Mouse (Mus musculus) hindbrain, embryonic 13.5 days (tissue): ENCODE results near the gene Cmtm8. TPM values are rescaled to one million over a fixed set of nuclear protein-coding genes. Genes with fewer than 3 reads are reported as not detected.

Source experiments
- ATAC-seq: fragments of 200-750 bp; cut with Nextera tagmentation; 2 replicates; pipeline ENCODE4 v1.8.0; 2017; ENCODE audit warnings: moderate TSS enrichment; ENCODE audit not compliant: low FRiP score
- H3K27ac ChIP-seq: fragments of 300-500 bp; sonication (generic); 2 replicates; pipeline ENCODE4 v1.5.1; 2015; ENCODE audit warnings: inconsistent platforms, mild to moderate bottlenecking, moderate library complexity
- H3K27me3 ChIP-seq: fragments of 300-500 bp; sonication (generic); 2 replicates; pipeline ENCODE4 v1.6.1; 2015; ENCODE audit warnings: mild to moderate bottlenecking, inconsistent platforms
- H3K36me3 ChIP-seq: fragments of 300-500 bp; sonication (generic); 2 replicates; pipeline ENCODE4 v1.6.1; 2015; ENCODE audit warnings: mild to moderate bottlenecking, inconsistent platforms
- H3K4me1 ChIP-seq: fragments of 300-500 bp; sonication (generic); replicated peaks from 2 replicates; pipeline ENCODE4 v1.6.1; 2015; ENCODE audit warnings: inconsistent platforms
- H3K4me2 ChIP-seq: fragments of 300-500 bp; sonication (generic); 2 replicates; pipeline ENCODE4 v1.6.1; 2015; ENCODE audit warnings: inconsistent platforms, mild to moderate bottlenecking, moderate library complexity
- H3K4me3 ChIP-seq: fragments of 300-500 bp; sonication (generic); 2 replicates; pipeline ENCODE4 v1.5.1; 2015; ENCODE audit warnings: mild to moderate bottlenecking, inconsistent platforms
- H3K9ac ChIP-seq: fragments of 300-500 bp; sonication (generic); 2 replicates; pipeline ENCODE4 v1.6.1; 2015; ENCODE audit warnings: mild to moderate bottlenecking, inconsistent platforms
- H3K9me3 ChIP-seq: fragments of 300-500 bp; sonication (generic); 2 replicates; pipeline ENCODE4 v1.6.1; 2016; ENCODE audit warnings: inconsistent platforms
- WGBS: fragments of 180-500 bp; shearing (Covaris S2); methylation state at CpG from one replicate; pipeline ENCODE4 v1.1.7; 2015; 5-methylcytosine and 5-hydroxymethylcytosine counted together
- polyA plus RNA-seq: library from polyadenylated mRNA; unstranded; fragments of >200 nt; fragmentation: Nextera tagmentation; extraction: Ambion mirVana; gene quantifications from 2 replicates; pipeline ENCODE4 v1.2.1, GENCODE M21; 2015

The Cmtm8 gene
- polyA plus RNA-seq, 1 experiment from 2014 or later = 15.8 TPM

DNA sequence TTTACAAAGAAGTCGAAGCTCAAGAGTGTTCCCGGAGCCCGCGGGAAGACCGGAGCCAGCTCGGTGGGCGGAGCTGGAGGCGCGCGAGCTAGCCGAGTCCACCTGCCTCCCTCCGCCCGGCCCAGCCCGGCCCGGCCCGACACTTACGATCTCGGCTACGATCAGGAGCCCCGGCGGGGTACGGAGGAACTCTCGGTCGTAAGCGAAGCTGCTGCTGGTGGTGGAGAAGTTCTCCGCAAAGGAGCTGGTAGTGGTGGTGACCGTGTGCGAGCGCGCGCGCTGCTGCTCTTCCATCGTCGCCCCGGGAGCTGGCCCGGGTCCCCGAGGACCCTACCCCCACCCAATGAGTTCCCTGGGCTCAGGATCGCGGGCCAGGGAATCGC, 331 bp downstream of the Cmtm8 start:
- Histone ChIP-seq H3K4me1 (peaks cover 14% of the 10 kb centered on the region), H3K4me2 (peak overlapping the region; percentile 98), H3K4me3 (peak overlapping the region; percentile 61), H3K27ac (no peak overlapping the region), H3K27me3 (peaks cover 42% of the 10 kb centered on the region), H3K9me3 (no peaks in the 10 kb centered on the region), H3K36me3 (no peaks in the 10 kb centered on the region), H3K9ac (peak overlapping the region; percentile 72)
- WGBS = under 1% methylated on average over 40 of the region's 40 CpGs
- peak; percentile 65 for ATAC-seq

DNA sequence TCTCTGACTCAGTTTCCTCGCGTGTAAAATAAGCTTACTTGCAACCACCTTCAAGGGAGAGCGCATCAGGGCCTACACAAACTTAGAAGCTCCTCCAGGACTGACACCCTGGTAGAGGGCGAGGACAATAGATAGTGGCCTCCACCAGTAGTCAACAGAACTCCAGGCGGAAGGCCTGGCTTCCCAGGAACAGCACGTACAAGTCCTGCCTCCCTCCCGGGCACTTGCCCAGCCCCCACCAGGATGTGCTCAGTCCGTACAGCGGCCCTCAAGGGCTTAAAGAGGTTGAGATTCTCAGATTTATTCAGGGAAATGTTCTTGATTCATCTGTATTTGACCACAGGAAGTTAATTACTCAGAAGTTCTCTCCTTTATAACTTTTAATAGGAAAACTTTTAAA, 1.1 kb downstream of the Cmtm8 start:
- no peaks in the 10 kb centered on the region for H3K36me3 ChIP-seq
- WGBS = 24% methylated on average over 9 of the region's 9 CpGs
- no peak overlapping the region for H3K27ac ChIP-seq
- H3K4me1 ChIP-seq = peaks cover 14% of the 10 kb centered on the region
- peak overlapping the region; percentile 98 for H3K4me2 ChIP-seq
- ATAC-seq = no peak
- H3K27me3 ChIP-seq = peaks cover 42% of the 10 kb centered on the region
- peak overlapping the region; percentile 61 for H3K4me3 ChIP-seq
- H3K9ac ChIP-seq = no peak overlapping the region
- H3K9me3 ChIP-seq = no peaks in the 10 kb centered on the region

DNA sequence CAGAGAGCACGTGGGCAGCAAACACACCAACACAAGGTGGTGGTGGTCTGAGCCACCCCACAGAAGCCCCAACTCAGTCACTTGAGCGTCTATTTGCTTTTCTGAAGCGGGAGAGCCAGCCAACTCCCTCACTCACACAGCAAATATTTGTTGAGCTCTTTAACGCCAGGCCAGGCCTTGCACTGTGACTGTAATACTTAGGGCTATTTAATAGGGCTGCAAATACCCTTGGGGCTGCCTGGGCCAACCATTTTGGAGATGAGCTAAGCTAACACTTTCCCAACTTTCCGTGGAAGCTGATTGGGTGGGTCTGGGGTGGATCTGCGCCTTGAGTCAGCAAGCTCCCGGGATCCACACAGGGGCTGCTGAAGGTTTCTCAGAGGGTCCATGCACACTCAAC, 1.7 kb downstream of the Cmtm8 start:
- H3K4me3 ChIP-seq = no peak overlapping the region
- WGBS = 79% methylated on average over 7 of the region's 7 CpGs
- no peaks in the 10 kb centered on the region for H3K9me3 ChIP-seq
- no peak overlapping the region for H3K9ac ChIP-seq
- no peak overlapping the region for H3K4me2 ChIP-seq
- no peaks in the 10 kb centered on the region for H3K36me3 ChIP-seq
- no peak for ATAC-seq
- H3K27me3 ChIP-seq = peaks cover 42% of the 10 kb centered on the region
- H3K27ac ChIP-seq = no peak overlapping the region
- peaks cover 14% of the 10 kb centered on the region for H3K4me1 ChIP-seq

DNA sequence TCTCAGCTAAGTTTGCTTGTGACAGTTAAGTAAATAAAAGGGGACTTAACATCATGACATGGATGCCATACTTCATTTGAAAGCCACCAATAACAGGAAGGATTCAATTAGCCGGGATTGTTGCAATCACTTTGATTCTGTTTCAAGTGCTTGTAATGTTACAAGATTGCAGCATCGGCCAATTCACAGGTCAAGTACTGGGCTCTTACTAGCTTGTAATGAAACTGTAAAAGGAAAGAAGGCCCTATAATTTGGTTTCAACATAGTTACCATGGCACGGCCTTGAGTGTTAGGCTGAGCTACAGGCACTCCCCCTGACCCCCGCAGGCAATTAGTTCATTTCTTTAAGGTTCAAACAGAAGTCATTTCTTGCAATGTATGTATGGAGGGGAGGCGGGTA, 5.1 kb downstream of the Cmtm8 start:
- no peaks in the 10 kb centered on the region for H3K36me3 ChIP-seq
- no peak overlapping the region for H3K27ac ChIP-seq
- no peak overlapping the region for H3K4me2 ChIP-seq
- H3K9ac ChIP-seq = no peak overlapping the region
- H3K4me3 ChIP-seq = no peak overlapping the region
- no peaks in the 10 kb centered on the region for H3K9me3 ChIP-seq
- peaks cover 5% of the 10 kb centered on the region for H3K4me1 ChIP-seq
- H3K27me3 ChIP-seq = peaks cover 23% of the 10 kb centered on the region
- ATAC-seq = no peak
- 88% methylated on average over 5 of the region's 5 CpGs for WGBS

DNA sequence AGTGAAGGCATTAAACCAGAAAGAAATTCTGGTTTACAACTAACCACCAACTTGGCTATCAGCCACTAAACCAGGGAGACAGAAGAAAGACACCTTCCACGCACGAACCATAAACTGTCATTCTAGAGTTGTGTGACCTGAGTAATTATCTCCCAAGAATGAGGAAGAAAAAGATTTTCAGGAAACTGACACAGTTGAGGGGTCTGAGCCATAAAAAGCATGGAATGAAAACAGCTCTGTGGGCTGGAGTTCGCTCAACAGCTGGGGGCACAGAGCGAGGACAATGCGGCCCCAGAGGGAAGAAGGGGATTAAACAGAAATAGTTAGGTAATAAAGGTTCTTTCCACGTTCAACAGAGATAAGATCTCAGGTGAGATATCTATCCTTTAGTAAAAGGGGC, 12.4 kb downstream of the Cmtm8 start:
- H3K4me1 ChIP-seq = no peaks in the 10 kb centered on the region; the same call in 1 of the 2 replicates
- WGBS = 71% methylated on average over 6 of the region's 6 CpGs
- H3K9ac ChIP-seq = no peak overlapping the region
- H3K4me3 ChIP-seq = no peak overlapping the region
- H3K27ac ChIP-seq = no peak overlapping the region
- no peaks in the 10 kb centered on the region for H3K27me3 ChIP-seq
- H3K36me3 ChIP-seq = no peaks in the 10 kb centered on the region
- no peaks in the 10 kb centered on the region for H3K9me3 ChIP-seq
- H3K4me2 ChIP-seq = no peak overlapping the region
- no peak for ATAC-seq

DNA sequence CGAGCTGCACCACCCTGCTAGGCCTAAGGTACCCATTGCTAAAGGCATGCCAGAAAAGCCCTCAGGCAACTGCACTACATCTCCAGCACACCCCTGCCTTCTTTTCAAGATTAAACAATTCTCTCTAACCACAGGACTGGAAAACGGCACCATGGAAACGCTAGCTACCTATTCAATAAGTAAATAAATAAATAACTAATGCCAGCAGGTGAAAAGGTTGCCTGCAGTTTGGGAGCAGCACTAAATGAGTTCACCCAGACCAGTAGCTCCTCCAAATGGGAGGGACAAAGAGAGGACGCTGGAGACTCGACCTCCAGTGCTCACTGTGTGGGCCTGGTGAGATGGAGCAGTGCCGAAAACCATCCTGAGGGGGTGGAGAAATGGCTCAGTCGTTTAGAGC, 13.6 kb downstream of the Cmtm8 start:
- Histone ChIP-seq H3K36me3 (no peaks in the 10 kb centered on the region), H3K27ac (no peak overlapping the region), H3K9me3 (no peaks in the 10 kb centered on the region), H3K4me3 (no peak overlapping the region), H3K4me2 (no peak overlapping the region), H3K27me3 (no peaks in the 10 kb centered on the region), H3K4me1 (no peaks in the 10 kb centered on the region; the same call in 1 of the 2 replicates), H3K9ac (no peak overlapping the region)
- no peak for ATAC-seq
- WGBS = 42% methylated on average over 7 of the region's 7 CpGs

DNA sequence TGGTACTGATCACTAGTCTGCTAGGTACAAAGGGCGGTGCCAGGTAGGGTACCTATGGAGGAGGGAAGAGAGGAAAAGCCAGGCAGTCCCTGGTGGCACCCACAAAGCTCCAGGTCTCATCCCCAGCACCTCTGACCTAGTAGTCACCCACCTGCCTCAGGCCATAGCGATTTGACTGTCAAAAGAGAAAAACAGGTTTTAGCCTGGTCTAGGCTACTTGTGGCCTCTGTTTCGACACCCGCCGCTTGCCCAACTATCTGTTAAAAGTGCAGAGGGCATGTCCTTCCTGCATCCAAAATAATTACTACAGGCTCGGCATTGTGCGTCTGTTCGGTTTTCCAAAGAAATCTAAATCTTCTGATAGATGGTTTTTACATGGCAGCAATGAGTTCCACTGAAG, 14.3 kb downstream of the Cmtm8 start:
- Histone ChIP-seq H3K27ac (no peak overlapping the region), H3K9me3 (no peaks in the 10 kb centered on the region), H3K9ac (no peak overlapping the region), H3K4me1 (no peaks in the 10 kb centered on the region; the same call in 1 of the 2 replicates), H3K4me2 (no peak overlapping the region), H3K27me3 (no peaks in the 10 kb centered on the region), H3K36me3 (no peaks in the 10 kb centered on the region), H3K4me3 (no peak overlapping the region)
- WGBS = 90% methylated on average over 8 of the region's 8 CpGs
- ATAC-seq = no peak

DNA sequence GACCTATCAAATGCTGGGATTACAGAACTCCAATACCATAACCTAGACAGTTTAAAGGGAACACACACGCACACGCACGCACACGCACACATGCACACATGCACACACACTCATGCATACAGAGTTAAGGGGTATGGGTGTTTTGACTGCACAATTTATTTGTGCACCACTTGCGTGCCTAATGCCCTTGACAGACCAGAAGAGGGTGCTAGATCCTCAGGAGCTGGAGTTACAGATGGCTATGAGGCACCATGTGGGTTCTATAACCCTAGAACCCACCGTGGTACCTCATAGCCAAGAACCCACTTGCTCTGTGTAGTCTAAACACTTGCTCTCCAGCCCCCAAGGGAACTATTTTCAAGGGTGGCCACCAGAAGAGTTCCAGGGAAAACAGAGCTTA, 15.6 kb downstream of the Cmtm8 start:
- no peaks in the 10 kb centered on the region for H3K36me3 ChIP-seq
- H3K9me3 ChIP-seq = no peaks in the 10 kb centered on the region
- H3K9ac ChIP-seq = no peak overlapping the region
- H3K4me2 ChIP-seq = no peak overlapping the region
- no peak overlapping the region for H3K27ac ChIP-seq
- H3K4me3 ChIP-seq = no peak overlapping the region
- H3K27me3 ChIP-seq = no peaks in the 10 kb centered on the region
- no peaks in the 10 kb centered on the region; the same call in 1 of the 2 replicates for H3K4me1 ChIP-seq
- no peak for ATAC-seq
- WGBS = 96% methylated on average over 6 of the region's 6 CpGs

DNA sequence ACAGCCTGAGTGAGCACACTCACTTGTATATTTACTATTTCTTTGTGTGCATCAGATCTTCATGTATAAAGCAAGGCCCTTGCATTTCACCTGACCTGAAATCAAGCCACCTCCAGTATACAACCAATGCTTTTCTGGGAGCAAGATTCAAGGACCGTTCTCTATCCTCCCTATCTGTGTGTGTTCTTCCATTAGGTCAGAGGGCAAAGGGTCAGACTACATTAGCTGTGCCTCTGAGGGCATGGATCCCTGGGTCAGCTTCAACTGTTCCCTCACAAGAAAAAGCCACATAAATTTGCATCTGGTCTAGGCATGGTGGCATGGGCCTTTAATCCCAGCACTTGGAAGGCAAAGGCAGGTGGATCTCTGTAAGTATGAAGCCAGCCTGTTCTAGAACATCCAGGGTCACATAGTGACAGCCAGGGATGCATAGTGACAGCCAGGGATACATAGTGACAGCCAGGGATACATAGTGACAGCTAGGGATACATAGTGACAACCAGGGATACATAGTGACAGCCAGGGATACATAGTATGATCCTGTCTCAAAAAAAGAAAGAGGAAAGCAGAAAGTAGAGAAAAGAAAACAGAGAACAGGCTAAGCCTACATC, 16.6 kb downstream of the Cmtm8 start:
- no peaks in the 10 kb centered on the region; the same call in 1 of the 2 replicates for H3K4me1 ChIP-seq
- H3K4me2 ChIP-seq = no peak overlapping the region
- no peaks in the 10 kb centered on the region for H3K9me3 ChIP-seq
- no peak overlapping the region for H3K9ac ChIP-seq
- ATAC-seq = no peak
- no peak overlapping the region for H3K27ac ChIP-seq
- H3K4me3 ChIP-seq = no peak overlapping the region
- no peaks in the 10 kb centered on the region for H3K36me3 ChIP-seq
- H3K27me3 ChIP-seq = no peaks in the 10 kb centered on the region
- 47% methylated on average over 1 of the region's 1 CpGs for WGBS

DNA sequence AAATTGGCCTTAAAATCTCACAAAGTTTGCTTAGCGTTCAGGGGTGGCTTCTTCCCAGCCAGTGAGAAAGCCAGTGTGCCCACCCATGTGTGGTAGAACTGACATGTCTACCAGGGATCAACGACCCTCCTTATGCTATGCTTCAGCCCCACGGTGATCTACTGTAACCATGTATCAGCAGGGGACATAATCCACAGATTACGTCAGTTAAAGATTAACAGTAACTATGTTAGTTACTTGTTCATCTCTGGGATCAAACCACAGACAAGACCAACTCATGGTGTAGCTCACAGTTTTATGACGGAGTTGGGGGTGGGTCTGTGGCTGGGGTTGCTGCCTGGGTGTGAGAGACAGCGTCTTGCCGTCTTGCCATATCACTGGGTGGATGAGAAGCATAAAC, 19.8 kb downstream of the Cmtm8 start:
- Histone ChIP-seq H3K27ac (no peak overlapping the region), H3K9ac (no peak overlapping the region), H3K4me1 (no peaks in the 10 kb centered on the region), H3K27me3 (no peaks in the 10 kb centered on the region), H3K36me3 (no peaks in the 10 kb centered on the region), H3K4me2 (no peak overlapping the region), H3K4me3 (no peak overlapping the region), H3K9me3 (no peaks in the 10 kb centered on the region)
- ATAC-seq = no peak
- WGBS = 96% methylated on average over 7 of the region's 7 CpGs

DNA sequence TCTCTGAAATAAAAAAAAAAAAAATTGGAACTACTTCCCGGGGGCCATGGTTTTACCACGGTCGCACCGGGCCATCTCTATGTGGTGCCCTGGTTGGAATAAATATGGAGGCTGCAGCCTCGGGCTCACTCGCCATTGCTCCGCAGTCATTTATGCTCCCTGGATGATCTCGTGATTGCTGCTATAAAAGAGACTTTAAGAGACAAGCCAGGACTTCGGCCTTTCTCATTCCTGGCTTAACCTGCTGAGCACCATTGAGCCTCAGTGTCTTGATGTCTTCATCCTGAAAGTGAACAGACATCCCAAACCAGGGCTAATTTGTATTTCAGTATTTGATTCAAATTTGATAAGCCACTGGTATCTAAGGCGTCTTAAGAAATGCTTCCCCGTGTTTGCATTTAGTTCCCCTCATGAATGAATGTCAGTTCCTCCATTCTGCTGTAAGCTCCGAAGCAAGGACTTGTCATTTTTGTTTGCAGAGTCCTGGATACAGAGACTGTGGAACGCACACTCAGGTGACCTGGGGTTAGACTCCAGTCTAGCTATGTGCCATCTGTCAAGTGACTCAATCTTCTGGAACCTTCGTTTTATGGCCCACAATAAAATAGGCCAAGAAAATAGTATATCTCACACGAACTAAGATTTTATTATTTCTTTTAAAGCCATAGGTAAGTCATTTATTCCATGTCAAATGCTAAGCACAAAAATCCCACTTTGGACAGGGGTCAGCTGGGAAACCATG, 22.2 kb downstream of the Cmtm8 start:
- Histone ChIP-seq H3K4me2 (no peak overlapping the region), H3K27me3 (no peaks in the 10 kb centered on the region), H3K36me3 (no peaks in the 10 kb centered on the region), H3K4me1 (no peaks in the 10 kb centered on the region), H3K9me3 (no peaks in the 10 kb centered on the region), H3K27ac (no peak overlapping the region), H3K9ac (no peak overlapping the region), H3K4me3 (no peak overlapping the region)
- 87% methylated on average over 15 of the region's 15 CpGs for WGBS
- no peak for ATAC-seq

DNA sequence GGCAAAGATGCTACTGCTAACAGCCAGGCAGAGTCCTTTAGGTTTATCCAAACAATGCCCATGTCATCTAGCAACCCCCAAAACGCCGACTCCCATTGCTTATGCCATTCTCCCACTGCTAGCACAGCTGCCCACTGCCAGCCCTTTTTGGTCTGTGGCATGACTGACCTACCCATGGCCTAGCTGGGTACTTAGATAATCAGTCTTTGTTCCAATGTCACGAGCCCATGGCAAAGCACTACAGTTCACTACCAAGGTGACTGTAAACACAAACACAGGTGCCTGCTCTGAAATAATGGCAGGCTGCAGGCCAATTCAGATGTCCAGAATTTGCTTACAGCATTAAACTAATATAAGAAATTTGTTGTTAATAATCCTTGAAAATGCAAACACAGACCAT, 25.0 kb downstream of the Cmtm8 start:
- no peak overlapping the region for H3K4me3 ChIP-seq
- H3K4me1 ChIP-seq = no peaks in the 10 kb centered on the region
- H3K9ac ChIP-seq = no peak overlapping the region
- no peak overlapping the region for H3K27ac ChIP-seq
- ATAC-seq = no peak
- H3K27me3 ChIP-seq = no peaks in the 10 kb centered on the region
- no peaks in the 10 kb centered on the region for H3K36me3 ChIP-seq
- no peak overlapping the region for H3K4me2 ChIP-seq
- H3K9me3 ChIP-seq = no peaks in the 10 kb centered on the region
- 75% methylated on average over 3 of the region's 3 CpGs for WGBS

DNA sequence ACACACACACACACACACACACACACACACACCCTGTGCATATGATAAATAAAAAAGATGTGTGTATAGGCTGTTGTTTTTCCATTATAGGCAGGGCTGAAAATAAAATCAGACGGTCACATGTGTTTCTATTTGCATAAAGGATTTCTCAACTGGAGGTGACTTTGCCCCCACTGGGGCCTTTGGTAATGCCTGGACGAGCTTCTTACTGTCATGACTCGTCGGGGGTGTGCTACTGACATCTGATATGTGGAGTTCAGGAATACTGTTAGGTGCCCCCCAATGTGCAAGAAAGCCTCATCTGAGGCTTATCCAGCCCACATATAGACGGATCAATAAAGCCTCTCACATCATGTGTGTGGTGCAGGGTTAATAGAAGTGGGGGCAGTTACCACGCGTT, 26.9 kb downstream of the Cmtm8 start:
- Histone ChIP-seq H3K27ac (no peak overlapping the region), H3K9me3 (no peaks in the 10 kb centered on the region), H3K36me3 (no peaks in the 10 kb centered on the region), H3K4me2 (no peak overlapping the region), H3K9ac (no peak overlapping the region), H3K4me1 (no peaks in the 10 kb centered on the region), H3K4me3 (no peak overlapping the region), H3K27me3 (no peaks in the 10 kb centered on the region)
- no peak for ATAC-seq
- 79% methylated on average over 7 of the region's 7 CpGs for WGBS
